Mouse (Mus musculus): ENCODE data around the gene D11Wsu47e. TPM values are rescaled to one million over a fixed set of nuclear protein-coding genes. Genes with fewer than 3 reads are reported as not detected.

The D11Wsu47e gene
- polyA plus RNA-seq, 1 experiment from 2014 or later, result 28.8 TPM

DNA sequence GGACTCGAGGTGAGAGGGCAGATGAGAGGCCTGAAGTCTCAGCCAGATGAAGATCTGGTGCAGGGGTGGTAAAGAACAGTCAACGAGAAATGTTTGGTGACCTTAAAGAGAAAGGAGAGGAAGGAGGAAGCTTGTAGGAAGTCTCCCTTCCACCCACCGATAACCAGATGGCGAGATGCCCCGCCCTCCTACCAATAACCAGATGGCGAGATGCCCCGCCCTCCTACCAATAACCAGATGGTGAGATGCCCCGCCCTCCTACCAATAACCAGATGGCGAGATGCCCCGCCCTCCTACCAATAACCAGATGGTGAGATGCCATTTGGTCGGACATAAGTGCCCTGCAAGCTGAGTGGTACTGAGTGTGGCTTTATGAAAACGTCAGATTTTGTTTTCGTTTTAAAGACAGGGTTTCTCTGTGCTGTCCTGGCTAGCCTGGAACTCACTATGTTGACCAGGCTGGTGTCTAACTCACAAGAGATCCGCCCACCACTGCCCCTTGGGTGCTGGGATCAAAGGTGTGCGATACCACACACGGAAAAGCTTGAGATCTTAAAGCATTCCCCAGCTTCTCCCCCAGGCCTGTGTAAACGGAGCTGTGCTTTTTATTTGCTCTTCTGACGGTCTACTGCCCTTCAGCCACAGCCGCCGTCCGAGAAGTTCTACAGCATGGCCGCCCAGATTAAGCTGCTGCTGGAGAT lies 32.9 kb upstream of the D11Wsu47e start:
- DNase-seq (no peak), ATAC-seq (ENCODE audit: low FRiP score, low TSS enrichment) (no peak)
- WGBS, result 73% methylated on average over 22 of the region's 22 CpGs
- Histone ChIP-seq H3K9me3 (ENCODE audit: control insufficient read depth, low read length) (no peaks in the 10 kb centered on the region), H3K27ac (replicated peaks; ENCODE audit: low read depth, low read length) (no peak overlapping the region), H3K4me3 (replicated peaks; ENCODE audit: low read depth, low read length) (no peak overlapping the region), H3K36me3 (ENCODE audit: control insufficient read depth, insufficient read depth, low read length) (peaks cover 48% of the 10 kb centered on the region), H3K27me3 (ENCODE audit: control insufficient read depth, insufficient read depth, low read length) (no peaks in the 10 kb centered on the region), H3K4me2 (ENCODE audit: low read length) (peak overlapping the region; percentile 67), H3K4me1 (ENCODE audit: control insufficient read depth, insufficient read depth, low read length) (peaks cover 9% of the 10 kb centered on the region), H3K9ac (replicated peaks; ENCODE audit: low read length) (no peak overlapping the region)

DNA sequence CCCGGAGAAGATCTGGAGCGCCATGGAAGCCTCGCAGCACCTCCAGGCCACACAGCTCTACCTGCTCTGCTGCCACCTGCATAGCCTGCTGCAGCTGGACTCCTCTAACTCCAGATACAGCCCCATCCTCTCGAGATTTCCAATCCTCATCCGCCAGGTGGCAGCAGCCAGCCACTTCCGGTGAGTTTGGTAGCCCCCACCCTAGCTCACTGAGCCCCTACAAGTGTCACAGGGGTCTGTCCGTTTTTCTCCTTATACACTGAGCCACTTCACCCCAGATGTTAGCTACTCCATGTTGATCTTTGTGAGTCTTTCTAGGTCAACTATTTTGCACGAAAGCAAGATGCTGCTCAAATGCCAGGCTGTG lies 32.3 kb upstream of the D11Wsu47e start:
- DNase-seq, result peak; percentile 80

DNA sequence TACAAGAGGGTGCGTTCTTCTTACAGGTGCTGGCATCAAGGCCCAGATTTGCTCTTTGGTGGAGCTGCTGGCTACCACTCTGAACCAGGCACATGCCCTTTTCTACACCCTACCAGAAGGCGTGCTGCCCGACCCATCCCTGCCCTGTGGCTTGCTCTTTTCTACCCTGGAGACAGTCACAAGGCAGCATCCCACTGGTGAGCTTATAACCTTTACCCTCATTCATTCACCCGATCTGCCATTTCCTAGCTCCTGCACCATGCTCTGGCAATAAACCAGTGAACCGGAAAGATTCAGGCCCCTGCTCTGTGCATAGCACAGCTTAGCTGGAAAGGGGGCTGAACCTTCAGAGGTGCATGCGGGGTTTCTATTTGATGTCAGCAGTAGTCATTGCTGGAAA lies 31.7 kb upstream of the D11Wsu47e start:
- peaks cover 9% of the 10 kb centered on the region for H3K4me1 ChIP-seq (ENCODE audit: control insufficient read depth, insufficient read depth, low read length)
- no peak overlapping the region for H3K4me2 ChIP-seq (ENCODE audit: low read length)
- no peaks in the 10 kb centered on the region for H3K27me3 ChIP-seq (ENCODE audit: control insufficient read depth, insufficient read depth, low read length)
- no peak overlapping the region for H3K4me3 ChIP-seq (replicated peaks; ENCODE audit: low read depth, low read length)
- H3K27ac ChIP-seq (replicated peaks; ENCODE audit: low read depth, low read length), result no peak overlapping the region
- no peak overlapping the region for H3K9ac ChIP-seq (replicated peaks; ENCODE audit: low read length)
- DNase-seq (no peak), ATAC-seq (ENCODE audit: low FRiP score, low TSS enrichment) (no peak)
- WGBS, result 89% methylated on average over 6 of the region's 6 CpGs
- H3K9me3 ChIP-seq (ENCODE audit: control insufficient read depth, low read length), result no peaks in the 10 kb centered on the region
- peaks cover 60% of the 10 kb centered on the region for H3K36me3 ChIP-seq (ENCODE audit: control insufficient read depth, insufficient read depth, low read length)

More for the DNA sequence above, 32.3 kb upstream of the D11Wsu47e start:
- Histone ChIP-seq H3K4me3 (replicated peaks; ENCODE audit: low read depth, low read length) (no peak overlapping the region), H3K36me3 (ENCODE audit: control insufficient read depth, insufficient read depth, low read length) (peaks cover 53% of the 10 kb centered on the region), H3K27me3 (ENCODE audit: control insufficient read depth, insufficient read depth, low read length) (no peaks in the 10 kb centered on the region), H3K4me1 (ENCODE audit: control insufficient read depth, insufficient read depth, low read length) (peaks cover 9% of the 10 kb centered on the region), H3K9ac (replicated peaks; ENCODE audit: low read length) (no peak overlapping the region), H3K27ac (replicated peaks; ENCODE audit: low read depth, low read length) (no peak overlapping the region), H3K4me2 (ENCODE audit: low read length) (no peak overlapping the region), H3K9me3 (ENCODE audit: control insufficient read depth, low read length) (no peaks in the 10 kb centered on the region)
- 41% methylated on average over 8 of the region's 8 CpGs for WGBS
- 0 out of 2 replicates have a peak, but pooled peaks have one; percentile 9 for ATAC-seq (ENCODE audit: low FRiP score, low TSS enrichment)

DNA sequence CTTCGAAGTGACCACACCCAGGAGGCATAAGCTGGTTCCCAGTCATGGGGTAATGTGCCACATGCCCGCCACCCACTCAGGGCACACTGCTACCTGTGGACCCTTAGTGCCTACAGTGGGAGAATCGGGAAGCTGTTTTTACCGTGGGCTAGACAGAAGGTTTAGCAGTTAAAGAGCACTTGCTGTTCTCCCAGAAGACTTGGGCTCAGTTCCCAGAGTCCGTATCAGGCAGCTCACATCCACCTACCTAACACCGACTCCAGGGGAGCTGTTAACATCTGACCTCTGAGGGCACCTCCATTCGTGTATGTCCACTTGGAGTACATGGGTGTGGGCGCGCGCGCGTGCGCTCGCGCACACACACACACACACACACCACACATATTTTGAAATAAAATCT lies 30.1 kb upstream of the D11Wsu47e start:
- H3K27me3 ChIP-seq (ENCODE audit: control insufficient read depth, insufficient read depth, low read length), result no peaks in the 10 kb centered on the region
- H3K9ac ChIP-seq (replicated peaks; ENCODE audit: low read length), result no peak overlapping the region
- no peak for DNase-seq
- no peak overlapping the region for H3K27ac ChIP-seq (replicated peaks; ENCODE audit: low read depth, low read length)
- H3K4me1 ChIP-seq (ENCODE audit: control insufficient read depth, insufficient read depth, low read length), result peaks cover 9% of the 10 kb centered on the region
- H3K4me3 ChIP-seq (replicated peaks; ENCODE audit: low read depth, low read length), result no peak overlapping the region
- 95% methylated on average over 15 of the region's 15 CpGs for WGBS
- peaks cover 75% of the 10 kb centered on the region for H3K36me3 ChIP-seq (ENCODE audit: control insufficient read depth, insufficient read depth, low read length)
- no peak for ATAC-seq (ENCODE audit: low FRiP score, low TSS enrichment)
- H3K4me2 ChIP-seq (ENCODE audit: low read length), result no peak overlapping the region
- no peaks in the 10 kb centered on the region for H3K9me3 ChIP-seq (ENCODE audit: control insufficient read depth, low read length)

DNA sequence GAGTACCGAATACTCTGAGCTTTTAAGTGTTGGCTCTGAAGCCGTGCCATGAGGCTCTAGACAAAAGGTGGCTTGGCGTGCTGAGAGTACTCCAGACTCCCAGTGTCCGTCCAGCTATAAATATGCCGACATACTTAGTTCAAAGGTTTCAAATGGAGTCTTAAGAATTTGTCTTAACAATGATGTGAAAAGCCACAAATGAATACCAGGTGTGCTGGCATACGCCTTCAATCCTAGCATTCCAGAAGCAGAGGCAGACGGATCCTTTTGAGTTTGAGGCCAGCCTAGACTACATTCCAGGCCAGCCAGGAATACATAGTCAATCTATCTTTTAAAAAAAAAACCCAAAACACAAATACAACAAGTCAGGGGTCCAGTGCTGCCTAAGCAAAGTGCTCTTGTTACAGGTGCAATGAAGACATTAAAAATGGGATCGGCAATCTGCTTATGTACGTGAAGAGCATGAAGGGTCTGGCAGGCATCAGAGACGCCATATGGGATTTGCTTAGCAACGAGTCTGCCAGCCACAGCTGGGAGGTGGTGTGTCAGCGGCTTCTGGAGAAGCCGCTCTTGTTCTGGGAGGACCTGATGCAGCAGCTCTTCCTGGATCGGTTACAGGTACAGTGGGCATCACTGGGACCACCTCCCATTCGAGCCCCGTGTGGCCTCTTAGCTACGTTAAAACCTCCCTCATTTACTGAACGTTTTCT lies 29.5 kb upstream of the D11Wsu47e start:
- Histone ChIP-seq H3K27ac (replicated peaks; ENCODE audit: low read depth, low read length) (no peak overlapping the region), H3K9ac (replicated peaks; ENCODE audit: low read length) (no peak overlapping the region), H3K4me2 (ENCODE audit: low read length) (no peak overlapping the region), H3K9me3 (ENCODE audit: control insufficient read depth, low read length) (no peaks in the 10 kb centered on the region), H3K4me1 (ENCODE audit: control insufficient read depth, insufficient read depth, low read length) (peaks cover 9% of the 10 kb centered on the region), H3K27me3 (ENCODE audit: control insufficient read depth, insufficient read depth, low read length) (no peaks in the 10 kb centered on the region), H3K4me3 (replicated peaks; ENCODE audit: low read depth, low read length) (no peak overlapping the region), H3K36me3 (ENCODE audit: control insufficient read depth, insufficient read depth, low read length) (peaks cover 81% of the 10 kb centered on the region)
- 85% methylated on average over 18 of the region's 18 CpGs for WGBS
- ATAC-seq (ENCODE audit: low FRiP score, low TSS enrichment) (no peak), DNase-seq (no peak)

DNA sequence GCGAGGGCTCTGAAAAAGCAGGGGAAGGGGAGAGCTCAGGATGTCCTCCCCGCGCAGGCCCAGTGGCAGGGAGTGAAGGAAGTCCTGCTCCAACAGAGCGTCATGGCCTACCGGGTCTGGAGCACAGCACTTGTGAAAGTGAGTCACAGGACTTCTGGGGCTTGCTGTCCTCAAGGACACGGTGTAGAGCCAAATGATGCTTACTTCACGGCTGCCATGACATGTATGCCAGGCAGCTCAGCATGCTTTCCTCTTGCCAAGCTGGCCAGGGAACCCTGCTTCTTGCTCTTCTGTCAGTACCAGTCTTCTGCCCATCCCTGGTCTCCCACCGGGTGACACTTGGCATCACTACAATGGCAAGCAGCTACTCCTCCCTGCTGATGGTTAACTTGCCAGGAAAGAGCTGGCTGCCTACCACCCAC lies 27.7 kb upstream of the D11Wsu47e start:
- WGBS, result 94% methylated on average over 8 of the region's 8 CpGs
- no peak overlapping the region for H3K9ac ChIP-seq (replicated peaks; ENCODE audit: low read length)
- H3K4me3 ChIP-seq (replicated peaks; ENCODE audit: low read depth, low read length), result no peak overlapping the region
- no peaks in the 10 kb centered on the region for H3K4me1 ChIP-seq (ENCODE audit: control insufficient read depth, insufficient read depth, low read length)
- ATAC-seq (ENCODE audit: low FRiP score, low TSS enrichment), result no peak
- no peaks in the 10 kb centered on the region for H3K27me3 ChIP-seq (ENCODE audit: control insufficient read depth, insufficient read depth, low read length)
- H3K9me3 ChIP-seq (ENCODE audit: control insufficient read depth, low read length), result no peaks in the 10 kb centered on the region
- H3K27ac ChIP-seq (replicated peaks; ENCODE audit: low read depth, low read length), result no peak overlapping the region
- no peak overlapping the region for H3K4me2 ChIP-seq (ENCODE audit: low read length)
- H3K36me3 ChIP-seq (ENCODE audit: control insufficient read depth, insufficient read depth, low read length), result peaks cover 97% of the 10 kb centered on the region
- DNase-seq, result no peak

DNA sequence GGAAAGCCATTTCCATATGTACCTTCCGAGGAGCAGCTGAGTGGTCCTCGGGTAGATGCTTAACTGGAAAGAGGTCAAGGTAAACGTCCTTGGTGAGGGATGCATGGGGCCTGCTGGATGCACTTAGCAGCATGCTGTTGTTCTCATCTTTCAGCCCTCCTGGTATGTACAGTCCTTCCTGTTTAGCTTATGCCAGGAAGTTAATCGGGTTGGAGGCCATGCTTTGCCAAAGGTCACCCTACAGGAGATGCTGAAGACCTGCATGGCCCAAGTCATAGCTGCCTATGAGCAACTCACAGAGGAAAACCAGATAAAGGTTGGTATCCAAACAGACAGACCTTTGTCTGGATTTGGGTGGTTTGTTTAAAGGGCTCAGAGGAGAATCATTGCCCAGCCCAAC lies 27.0 kb upstream of the D11Wsu47e start:
- DNase-seq (no peak), ATAC-seq (ENCODE audit: low FRiP score, low TSS enrichment) (no peak)
- Histone ChIP-seq H3K4me1 (ENCODE audit: control insufficient read depth, insufficient read depth, low read length) (no peaks in the 10 kb centered on the region), H3K9ac (replicated peaks; ENCODE audit: low read length) (no peak overlapping the region), H3K27me3 (ENCODE audit: control insufficient read depth, insufficient read depth, low read length) (no peaks in the 10 kb centered on the region), H3K4me2 (ENCODE audit: low read length) (no peak overlapping the region), H3K4me3 (replicated peaks; ENCODE audit: low read depth, low read length) (no peak overlapping the region), H3K27ac (replicated peaks; ENCODE audit: low read depth, low read length) (no peak overlapping the region), H3K9me3 (ENCODE audit: control insufficient read depth, low read length) (no peaks in the 10 kb centered on the region), H3K36me3 (ENCODE audit: control insufficient read depth, insufficient read depth, low read length) (peaks cover 98% of the 10 kb centered on the region)
- WGBS, result 82% methylated on average over 4 of the region's 4 CpGs

DNA sequence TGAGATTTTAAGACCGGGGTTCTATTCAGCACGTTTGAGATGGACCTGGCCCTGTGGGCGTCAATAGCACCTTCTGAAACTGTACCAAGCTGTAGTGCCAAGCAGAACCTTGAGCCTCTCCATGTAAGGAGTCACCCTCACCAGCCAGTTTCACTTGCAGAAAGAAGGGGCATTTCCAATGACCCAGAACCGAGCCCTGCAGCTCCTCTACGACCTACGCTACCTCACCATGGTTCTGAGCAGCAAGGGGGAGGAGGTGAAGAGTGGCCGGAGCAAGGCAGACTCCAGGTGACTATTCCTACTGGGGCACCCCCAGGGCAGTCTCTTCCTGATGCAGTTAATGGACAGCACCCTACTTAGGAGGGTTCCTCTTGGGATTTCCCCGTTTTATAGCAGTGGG lies 25.9 kb upstream of the D11Wsu47e start:
- no peak overlapping the region for H3K27ac ChIP-seq (replicated peaks; ENCODE audit: low read depth, low read length)
- no peaks in the 10 kb centered on the region for H3K9me3 ChIP-seq (ENCODE audit: control insufficient read depth, low read length)
- H3K4me2 ChIP-seq (ENCODE audit: low read length), result no peak overlapping the region
- no peaks in the 10 kb centered on the region for H3K27me3 ChIP-seq (ENCODE audit: control insufficient read depth, insufficient read depth, low read length)
- no peak for ATAC-seq (ENCODE audit: low FRiP score, low TSS enrichment)
- H3K4me3 ChIP-seq (replicated peaks; ENCODE audit: low read depth, low read length), result no peak overlapping the region
- peaks cover 97% of the 10 kb centered on the region for H3K36me3 ChIP-seq (ENCODE audit: control insufficient read depth, insufficient read depth, low read length)
- H3K4me1 ChIP-seq (ENCODE audit: control insufficient read depth, insufficient read depth, low read length), result no peaks in the 10 kb centered on the region
- 89% methylated on average over 8 of the region's 8 CpGs for WGBS
- no peak overlapping the region for H3K9ac ChIP-seq (replicated peaks; ENCODE audit: low read length)
- DNase-seq, result no peak

DNA sequence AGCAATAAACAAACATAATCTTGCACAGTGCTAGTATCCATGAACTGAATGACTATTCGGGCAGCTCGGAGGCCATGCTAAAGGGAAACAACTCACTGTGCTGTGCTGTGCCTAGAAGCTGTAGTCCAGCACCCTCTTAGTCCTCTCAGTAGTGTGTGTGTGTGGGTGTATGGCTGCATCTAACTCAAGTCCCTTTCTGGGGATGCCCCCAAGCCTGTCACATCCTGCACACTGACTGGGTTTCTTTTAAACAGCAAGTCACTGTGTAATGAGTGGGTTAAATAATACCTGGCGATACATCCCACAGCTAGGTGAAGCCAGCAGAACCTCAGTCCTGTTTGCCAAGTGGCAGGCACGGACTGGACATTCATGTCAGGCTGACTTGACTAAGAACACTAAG lies 25.4 kb upstream of the D11Wsu47e start:
- DNase-seq (no peak), ATAC-seq (ENCODE audit: low FRiP score, low TSS enrichment) (no peak)
- Histone ChIP-seq H3K4me1 (ENCODE audit: control insufficient read depth, insufficient read depth, low read length) (no peaks in the 10 kb centered on the region), H3K4me3 (replicated peaks; ENCODE audit: low read depth, low read length) (no peak overlapping the region), H3K9ac (replicated peaks; ENCODE audit: low read length) (no peak overlapping the region), H3K9me3 (ENCODE audit: control insufficient read depth, low read length) (no peaks in the 10 kb centered on the region), H3K27ac (replicated peaks; ENCODE audit: low read depth, low read length) (no peak overlapping the region), H3K27me3 (ENCODE audit: control insufficient read depth, insufficient read depth, low read length) (no peaks in the 10 kb centered on the region), H3K36me3 (ENCODE audit: control insufficient read depth, insufficient read depth, low read length) (peaks cover 97% of the 10 kb centered on the region), H3K4me2 (ENCODE audit: low read length) (no peak overlapping the region)
- WGBS, result 90% methylated on average over 4 of the region's 4 CpGs
